In the genomic region with DNA sequence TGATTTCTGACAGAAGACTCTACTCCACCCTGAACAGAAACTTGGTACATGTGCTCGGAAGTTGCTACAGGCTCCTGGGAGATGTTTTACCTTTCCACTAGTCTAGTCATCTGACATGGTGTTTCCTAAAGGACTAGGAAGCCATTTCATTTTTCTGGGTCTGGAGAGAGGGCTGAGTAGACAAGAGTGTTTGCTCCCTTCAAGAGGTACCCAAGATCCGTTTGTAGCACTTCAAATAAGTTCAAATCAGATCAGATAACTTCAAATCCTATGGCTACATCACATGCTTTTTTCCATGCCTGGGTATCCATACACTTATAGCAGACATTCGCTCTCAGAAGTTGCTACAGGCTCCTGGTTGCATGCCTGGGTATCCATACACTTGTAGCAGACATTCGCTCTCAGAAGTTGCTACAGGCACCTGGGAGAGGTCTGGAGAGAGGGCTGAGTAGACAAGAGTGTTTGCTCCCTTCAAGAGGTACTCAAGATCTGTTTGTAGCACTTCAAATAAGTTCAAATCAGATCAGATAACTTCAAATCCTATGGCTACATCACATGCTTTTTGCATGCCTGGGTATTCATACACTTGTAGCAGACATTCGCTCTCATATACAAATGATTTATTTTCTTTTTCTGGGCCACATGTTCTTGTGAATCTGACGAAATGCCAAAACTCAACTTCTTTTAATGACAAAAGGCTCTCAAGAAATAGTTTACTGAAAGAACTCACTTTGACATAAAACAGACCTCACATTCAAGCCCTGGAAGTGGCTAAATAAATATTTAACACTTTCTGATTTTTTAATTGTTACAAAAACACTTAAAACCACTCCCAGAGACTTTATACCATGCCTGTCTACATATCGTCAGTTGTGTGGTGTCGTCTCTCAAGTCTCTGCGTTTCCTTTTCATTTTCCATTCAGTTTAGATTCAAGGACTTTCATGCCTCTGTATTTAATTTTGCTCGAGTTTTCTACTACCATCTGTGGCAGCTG, we compare ENCODE assay signal across 14 mouse cellular contexts.
"Had no signal": no experiment of that assay in that cellular context is flagged by ENCODE, and none has a peak within 500 bp of the region (broad histone marks: within the 10 kb centered on the region; RNA-seq: fewer than 3 reads in every experiment).

No protein-coding gene starts in this region.

- H3K9ac ChIP-seq: liver, embryonic 15.5 days; midbrain, embryonic 12.5 days; neural tube, embryonic 13.5 days had no signal

- H3K36me3 ChIP-seq: limb, embryonic 10.5 days; liver, embryonic 15.5 days; midbrain, embryonic 12.5 days; neural tube, embryonic 13.5 days had no signal

- H3K9me3 ChIP-seq: limb, embryonic 10.5 days; liver, embryonic 15.5 days; midbrain, embryonic 12.5 days; neural tube, embryonic 13.5 days had no signal

- DNase-seq: kidney, adult 9 months; kidney, postnatal 10 days; kidney, postnatal 4 days; right cerebral cortex, postnatal 14 days; thymus, postnatal 14 days had no signal

- H3K4me3 ChIP-seq: limb, embryonic 10.5 days; liver, embryonic 15.5 days; midbrain, embryonic 12.5 days; neural tube, embryonic 13.5 days had no signal

- ATAC-seq: inflammation-experienced regulatory T-cells, adult 6 months; intestine, postnatal 0 days; midbrain, embryonic 16.5 days had no signal

- H3K4me2 ChIP-seq: liver, embryonic 11.5 days; liver, embryonic 15.5 days; midbrain, embryonic 12.5 days; neural tube, embryonic 13.5 days had no signal

- H3K4me1 ChIP-seq: limb, embryonic 10.5 days; liver, embryonic 15.5 days; midbrain, embryonic 12.5 days; neural tube, embryonic 13.5 days had no signal

- H3K27ac ChIP-seq: limb, embryonic 10.5 days; liver, embryonic 15.5 days; midbrain, embryonic 12.5 days; neural tube, embryonic 13.5 days; stomach, postnatal 0 days had no signal

- H3K27me3 ChIP-seq: liver, embryonic 15.5 days; midbrain, embryonic 12.5 days; neural tube, embryonic 13.5 days had no signal
